Mouse (Mus musculus): ENCODE measurements around the gene Il16.
"Not testable (repeated sequence)": the region's sequence is repeated elsewhere in the genome, so short reads cannot be mapped to it uniquely, and the experiment has no call there.

Il16 gene

DNA sequence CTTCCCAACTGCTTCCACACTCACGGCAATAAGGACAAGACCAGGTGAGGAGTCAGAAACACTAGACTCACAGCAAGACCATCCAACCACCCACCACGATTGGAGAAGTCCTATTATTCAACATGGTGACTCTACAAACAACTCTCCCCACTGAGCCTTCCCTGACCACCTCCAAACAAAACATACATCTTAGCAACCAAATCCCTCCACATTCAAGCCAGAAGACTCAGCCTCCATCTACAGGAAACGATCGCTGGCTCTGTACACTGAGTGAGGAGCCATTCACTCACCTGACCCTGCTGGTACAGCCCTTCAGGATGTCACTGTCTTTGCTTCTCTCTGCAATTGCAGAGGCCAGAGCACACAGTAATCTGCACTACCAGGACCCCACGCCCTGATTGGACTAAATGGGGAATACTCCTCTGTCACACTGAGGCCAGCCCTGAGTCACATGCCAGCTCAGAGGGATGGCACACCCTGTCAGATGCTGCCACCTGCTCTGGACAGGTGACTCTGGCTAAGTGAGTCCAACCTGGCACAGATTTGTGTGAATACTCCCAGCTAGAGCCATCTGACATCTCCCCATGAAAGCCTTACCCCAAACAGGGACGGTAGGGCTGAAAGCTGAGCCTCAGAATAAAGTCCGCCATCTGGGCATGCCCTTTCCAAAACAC lies 10.3 kb downstream of the Il16 start:
- DNase-seq (ENCODE audit: low spot score), result no peak

DNA sequence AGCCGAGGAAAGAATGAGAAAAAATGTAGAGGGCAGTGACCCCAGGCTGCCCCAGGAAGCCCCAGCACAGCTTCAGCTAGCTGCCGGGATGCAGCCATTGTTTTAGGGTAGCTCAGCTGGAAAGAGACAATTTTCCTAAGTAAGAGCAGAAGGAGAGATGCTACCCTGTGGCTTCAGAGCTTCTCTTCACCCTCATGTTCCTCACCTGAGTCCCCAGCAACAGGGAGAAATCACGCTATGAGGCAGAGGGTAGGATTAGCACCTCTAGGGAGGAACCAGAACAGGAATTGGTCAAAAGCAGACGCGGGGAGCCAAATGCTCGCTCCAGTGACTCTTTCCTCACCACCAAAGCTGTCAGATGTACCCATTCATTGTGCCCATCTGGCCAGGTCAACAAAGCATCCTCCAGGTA lies 10.8 kb downstream of the Il16 start:
- no peak for DNase-seq (ENCODE audit: low spot score)

DNA sequence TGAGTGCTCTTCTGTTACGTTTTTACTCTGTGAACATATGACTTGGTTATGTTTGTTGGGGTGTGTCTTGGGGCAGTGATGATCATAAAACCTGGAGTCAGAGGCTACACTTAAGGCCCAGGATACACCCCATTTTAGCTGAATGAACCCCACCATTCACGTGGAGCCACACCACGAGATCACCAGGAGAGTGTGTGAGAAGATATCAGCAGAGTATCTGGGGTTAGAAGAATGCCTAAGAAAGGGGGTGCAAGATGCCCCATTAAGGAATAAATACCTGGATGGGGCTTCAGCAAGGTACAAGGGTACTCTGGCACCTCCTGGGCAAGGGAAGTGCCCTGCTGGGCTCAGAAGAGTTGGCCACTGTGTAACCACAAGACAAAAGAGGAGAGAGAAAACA lies 11.3 kb downstream of the Il16 start:
- no peak for DNase-seq (ENCODE audit: low spot score)

DNA sequence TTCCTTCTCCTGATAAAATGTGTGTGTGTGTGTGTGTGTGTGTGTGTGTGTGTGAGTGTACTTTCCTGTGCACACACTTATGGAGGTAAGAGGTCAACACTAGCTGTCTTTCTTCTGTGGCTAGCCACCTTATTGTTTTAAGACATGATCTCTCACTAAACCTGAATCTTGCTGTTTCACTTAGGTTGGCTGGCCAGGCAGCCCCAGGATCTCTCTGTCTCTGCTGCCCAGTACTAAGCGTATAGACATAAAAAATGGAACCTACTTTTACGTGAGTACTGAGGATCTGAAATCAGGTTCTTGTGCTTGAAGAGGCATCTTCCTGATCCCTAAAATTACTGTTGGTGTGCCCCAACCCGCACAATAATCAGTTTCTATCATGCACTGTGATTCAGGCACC lies 12.7 kb downstream of the Il16 start:
- no peak for DNase-seq (ENCODE audit: low spot score)

DNA sequence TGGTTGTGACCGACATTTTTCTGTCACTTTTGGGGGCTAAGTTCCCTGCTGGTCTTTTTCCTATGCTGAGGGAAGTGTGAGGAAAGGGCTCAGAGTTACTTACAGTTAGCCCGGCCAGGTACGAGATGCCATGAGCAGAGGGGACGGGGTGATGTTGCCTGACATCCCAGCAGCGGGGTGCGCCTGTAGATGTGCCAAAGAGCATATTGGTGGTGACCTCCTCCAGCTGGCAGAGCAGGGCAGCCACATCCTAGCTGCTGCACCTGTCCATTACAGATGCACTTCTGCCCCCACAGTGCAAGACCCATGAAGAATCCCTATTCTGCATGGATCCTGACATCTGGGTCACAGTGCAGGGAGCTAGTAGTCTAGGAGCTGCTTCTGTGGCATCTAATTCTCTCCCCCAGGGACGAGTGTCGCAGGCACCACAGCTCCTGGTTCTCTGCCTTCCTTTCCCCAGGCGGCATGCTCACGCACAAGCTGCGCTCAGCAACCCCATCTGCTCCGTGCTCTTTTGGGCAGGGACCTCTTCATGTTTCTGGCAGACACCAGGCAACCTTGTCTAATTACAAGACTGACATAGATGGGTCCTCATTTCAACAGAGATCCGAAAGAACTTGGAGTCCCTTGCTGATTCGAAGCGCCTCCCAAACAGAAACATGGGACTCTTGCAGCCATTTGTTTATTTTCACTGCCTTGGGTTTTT lies 13.4 kb downstream of the Il16 start:
- DNase-seq (ENCODE audit: low spot score), result no peak

DNA sequence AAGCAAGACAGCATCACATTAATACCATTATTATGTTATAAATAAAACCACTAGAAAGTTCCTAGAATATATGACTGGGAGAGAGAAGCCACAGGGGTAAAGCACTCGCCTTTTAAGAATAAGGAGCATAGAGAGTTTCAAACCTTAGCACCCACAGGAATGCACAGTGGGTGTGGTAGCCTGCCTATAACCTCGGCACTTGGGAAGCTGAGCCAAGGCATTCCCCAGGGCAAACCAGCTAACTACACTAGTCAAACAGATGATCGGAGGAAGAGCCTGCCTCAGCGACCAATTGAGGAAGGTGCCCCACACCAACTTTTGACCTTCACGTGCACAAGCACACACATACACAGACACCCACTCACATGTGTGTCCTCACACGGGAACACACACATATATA lies 14.2 kb downstream of the Il16 start:
- DNase-seq (ENCODE audit: low spot score), result no peak

DNA sequence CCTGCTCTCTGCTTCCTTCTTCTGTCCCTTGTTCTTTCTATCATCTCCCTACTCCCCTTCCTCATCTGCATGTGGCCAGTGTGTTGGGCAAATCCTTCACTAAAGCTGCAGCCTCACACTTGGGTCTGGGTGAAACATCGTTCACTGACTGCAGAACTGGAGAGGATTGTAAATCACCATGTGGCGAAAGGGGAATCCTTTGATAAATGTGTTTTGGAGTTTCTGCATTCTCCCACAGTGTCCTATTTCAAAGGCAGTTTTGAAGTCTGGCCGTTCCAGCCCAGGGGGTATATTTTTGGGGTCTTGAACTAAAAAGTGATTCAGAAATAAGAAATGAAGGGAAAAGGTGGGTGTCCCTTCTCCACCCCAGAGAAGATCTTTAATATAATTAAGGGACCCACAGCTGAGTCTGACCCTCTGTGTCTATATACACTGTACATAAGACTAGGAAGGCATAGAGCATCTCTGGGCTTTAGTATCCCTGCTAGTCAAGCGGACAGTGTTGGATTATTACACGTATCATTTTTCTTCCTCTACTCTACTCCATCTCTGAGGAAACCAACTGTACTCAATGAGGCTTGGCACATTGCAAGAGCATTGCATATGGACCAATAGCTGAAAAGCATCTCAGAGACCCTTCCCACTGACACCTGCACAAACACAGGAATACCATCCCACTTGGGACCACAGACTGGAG lies 18.4 kb downstream of the Il16 start:
- no peak for DNase-seq (ENCODE audit: low spot score)

DNA sequence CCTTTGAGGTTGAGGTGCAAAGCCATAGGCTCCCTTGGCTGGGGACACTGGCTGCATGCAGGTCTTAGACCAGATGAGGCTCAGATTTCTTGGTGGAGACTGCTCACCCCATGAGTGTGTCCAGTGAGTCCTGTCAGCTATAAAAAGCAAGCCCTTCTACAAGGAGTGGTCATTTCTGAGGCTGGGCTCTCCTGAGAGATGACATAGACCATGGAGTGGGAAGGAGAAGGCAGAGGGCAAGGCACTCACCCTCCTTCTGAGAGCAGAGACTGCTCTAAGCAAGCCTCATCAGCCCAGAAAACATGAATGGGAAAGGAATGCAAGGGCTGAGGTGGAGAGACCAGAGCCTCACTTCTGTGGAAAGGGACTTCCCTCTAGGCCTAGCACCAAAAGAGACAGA lies 19.7 kb downstream of the Il16 start:
- DNase-seq (ENCODE audit: low spot score), result no peak

DNA sequence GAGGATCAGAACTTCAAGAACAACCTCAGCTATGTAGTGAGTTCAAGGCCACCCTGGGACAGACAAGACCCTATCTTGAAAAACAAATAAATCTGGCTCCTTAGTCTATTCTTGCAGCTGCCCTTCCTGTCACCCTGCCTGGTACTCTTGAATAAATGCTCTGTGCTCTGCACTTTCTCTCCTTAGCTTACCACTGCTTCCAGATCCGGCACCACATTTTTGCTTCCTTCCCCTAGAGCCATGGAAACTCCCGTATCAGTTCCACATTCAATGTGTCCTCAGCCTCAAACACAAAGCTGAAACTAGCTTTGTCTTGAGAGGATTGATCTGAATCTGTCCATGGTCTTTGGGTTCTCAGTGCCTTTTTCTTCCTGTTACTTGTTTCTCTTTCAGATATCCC lies 21.0 kb downstream of the Il16 start:
- DNase-seq (ENCODE audit: low spot score), result no peak

DNA sequence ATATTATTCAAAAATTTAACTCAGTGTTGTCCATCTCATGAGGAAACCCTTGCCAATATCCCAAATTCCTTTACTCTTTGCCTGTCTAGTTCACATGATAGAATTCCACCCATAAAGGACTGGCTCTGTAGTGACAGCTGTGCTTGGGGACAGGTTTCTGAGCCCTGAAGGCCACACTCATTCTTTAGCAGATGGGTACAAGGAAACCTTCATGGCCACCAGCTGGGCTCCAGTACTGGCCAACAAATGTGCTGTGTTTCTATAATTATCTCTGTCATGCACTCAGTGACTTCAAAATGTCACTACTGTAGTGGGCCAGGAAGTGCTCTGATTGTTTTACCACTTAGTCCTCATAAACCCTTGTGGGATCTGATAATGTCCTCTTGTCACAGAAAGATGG lies 21.6 kb downstream of the Il16 start:
- no peak for DNase-seq (ENCODE audit: low spot score)

DNA sequence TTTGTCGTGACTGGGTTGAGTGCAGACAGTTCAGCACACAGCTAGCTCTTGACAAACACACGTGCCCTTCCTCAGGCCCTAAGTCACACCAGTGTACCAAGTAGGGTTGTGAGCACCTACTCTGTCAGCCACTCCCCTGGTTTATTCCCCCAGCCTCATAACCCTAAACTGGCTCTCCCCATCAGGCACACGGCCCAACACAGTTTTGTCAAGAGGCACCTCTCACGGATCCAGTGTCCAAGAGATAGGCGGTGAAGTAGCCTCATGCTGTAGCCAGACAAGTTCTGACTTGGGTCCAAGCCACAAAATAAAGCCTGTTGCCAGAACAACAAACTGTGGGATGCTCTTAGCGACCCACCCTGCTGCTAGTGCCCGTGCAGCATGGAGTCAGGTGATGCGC lies 22.3 kb downstream of the Il16 start:
- DNase-seq (ENCODE audit: low spot score), result no peak

DNA sequence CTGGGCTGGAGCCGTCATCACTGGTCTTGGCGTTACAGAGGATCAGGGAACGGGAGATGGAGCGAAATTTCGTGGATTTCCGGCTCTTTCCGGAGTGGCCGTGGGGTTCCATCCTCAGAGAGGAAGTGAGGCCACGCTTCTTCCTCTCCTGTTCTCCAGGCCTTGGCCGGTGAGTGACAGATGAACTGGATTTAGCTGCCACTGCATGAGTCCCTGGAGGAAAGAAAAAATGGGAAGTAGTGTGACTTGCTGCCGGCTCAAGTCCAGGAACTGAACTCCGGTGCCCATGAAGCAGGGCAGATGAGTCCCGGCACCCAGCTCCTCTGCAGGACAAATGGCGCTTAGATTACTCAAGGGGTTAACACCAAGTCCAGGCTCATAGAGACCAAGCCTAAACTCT lies 23.0 kb downstream of the Il16 start:
- DNase-seq (ENCODE audit: low spot score), result no peak

DNA sequence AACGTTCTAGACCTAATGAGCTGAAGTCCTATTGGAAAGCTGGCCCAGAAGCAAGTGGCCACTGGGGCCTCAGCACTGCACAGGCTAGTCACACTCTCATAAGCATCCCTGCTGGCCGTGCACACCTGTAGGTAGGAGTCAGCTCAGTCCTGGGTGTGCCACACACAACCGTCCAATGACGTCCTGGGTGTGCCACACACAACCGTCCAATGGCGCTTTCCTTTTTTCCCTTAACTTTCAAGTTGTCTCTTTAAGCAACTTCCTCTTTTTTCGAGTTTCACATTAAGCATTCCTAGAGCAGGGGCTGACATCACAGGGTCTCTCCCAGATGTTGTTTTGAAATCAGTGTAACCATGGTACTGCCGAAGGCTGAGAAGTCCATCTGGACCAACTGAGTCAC lies 25.3 kb downstream of the Il16 start:
- no peak for DNase-seq (ENCODE audit: low spot score)

DNA sequence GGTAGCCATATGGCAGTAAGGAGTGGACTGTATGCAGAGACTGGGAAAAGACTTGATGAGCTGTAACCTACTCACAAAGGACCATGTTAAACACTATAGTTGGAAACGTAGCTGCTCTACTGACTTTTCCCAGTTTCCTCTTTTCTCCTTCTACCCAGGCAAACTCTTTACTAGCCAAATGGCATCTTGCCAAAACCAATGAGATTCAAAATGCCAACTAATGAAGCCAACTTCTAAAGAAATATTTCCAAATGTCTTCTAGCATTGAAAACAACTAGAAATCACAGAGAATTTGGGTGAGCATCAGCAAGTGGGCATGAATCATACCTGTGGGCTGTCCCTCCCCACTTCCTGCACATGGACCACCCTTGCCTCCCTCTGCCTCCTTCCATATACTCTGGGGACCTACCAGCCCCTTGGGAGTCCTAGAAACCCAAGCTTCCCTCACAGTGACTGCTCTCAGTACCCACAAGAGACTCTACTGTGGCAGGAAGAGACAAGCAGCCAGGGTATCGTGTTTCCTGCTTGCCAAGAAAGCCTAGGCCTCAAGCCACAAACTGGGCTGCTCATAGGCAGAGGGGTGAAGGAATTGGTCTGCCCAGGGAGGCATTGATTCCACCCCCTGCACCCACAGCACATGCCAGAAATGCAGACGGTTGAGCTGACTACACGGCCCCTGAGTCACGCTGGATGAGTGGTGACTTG lies 28.4 kb downstream of the Il16 start:
- no peak for DNase-seq (ENCODE audit: low spot score)

DNA sequence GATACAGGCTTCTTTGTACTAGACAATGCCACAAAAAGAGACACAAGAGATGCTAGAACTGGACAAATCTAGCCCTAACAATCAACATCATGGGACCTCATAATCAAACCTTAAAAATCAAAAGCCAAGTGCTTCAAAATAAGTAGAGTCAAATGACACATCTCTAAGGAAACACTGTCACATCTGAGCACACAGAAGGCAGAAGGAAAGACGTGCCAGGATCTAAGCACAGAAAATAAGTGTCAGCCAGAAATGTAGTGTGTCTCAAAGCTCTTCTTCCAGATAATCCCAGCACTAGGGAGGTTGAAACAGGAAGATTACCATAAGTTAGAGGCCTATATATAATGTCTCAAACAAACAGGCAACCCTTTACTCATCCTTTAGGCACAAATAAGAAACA lies 31.9 kb downstream of the Il16 start:
- no peak for DNase-seq (ENCODE audit: low spot score)

DNA sequence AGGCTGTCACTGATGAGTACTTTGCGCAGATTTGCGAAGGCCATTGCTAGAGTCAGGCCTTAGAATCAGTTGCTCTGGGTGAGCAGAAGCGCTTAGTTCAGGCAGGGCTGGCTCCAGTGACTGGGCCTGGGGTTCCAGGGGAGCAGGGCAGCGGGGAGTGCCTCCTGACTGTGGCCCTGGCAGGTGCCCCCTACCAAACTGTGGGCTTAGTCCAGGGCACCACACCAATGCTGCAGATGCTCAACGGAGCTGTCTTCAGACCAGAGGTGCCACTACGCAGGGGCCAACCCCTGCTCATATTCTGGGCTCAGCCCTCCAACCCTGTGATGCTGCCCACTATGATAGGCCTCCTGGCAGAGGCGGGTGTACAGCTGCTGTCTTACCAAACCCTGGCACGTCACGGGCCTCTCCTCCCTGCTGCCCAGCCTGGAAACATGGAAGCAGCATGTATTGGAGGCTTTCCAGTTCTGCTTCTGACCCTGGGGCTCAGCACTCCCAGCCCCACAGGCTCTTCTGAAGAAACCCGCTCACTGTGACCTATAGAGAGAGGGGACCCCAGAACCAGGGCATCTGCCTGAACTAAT lies 33.8 kb downstream of the Il16 start:
- DNase-seq (ENCODE audit: low spot score), result not testable (repeated sequence)

DNA sequence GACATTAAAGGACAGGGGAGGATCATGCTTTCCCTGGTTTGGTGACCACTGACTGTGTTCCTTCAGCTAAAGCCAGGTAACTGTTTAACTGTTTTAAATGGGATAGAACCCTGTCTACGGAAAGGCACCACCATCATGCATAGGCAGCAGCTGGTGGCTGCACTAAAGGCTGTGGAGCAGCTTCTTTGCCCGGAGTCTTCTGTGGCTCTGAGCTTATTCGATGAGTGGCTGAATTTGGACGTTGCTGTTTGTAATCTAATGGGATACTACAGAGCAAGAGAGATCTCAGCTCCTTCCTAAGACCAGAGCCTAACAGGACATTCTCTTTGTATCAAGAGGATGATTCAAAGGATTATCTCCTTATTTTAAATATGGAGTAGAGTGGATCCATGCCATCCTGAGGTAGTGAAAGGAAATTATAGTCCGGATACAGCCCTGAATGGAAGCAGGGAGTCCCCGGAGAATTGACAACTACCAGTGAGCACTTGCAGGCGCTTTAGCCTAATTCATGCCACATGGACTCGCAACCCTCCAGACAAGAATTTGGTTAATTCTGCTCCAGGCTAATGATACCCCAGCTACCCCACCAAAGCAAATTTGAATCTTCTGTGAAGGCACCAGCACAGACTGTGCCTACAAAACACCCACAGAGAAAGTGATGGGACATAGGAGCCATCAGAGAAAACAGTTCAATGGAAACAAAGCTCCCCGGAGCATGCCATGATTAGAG lies 42.3 kb downstream of the Il16 start:
- DNase-seq (ENCODE audit: low spot score), result no peak

DNA sequence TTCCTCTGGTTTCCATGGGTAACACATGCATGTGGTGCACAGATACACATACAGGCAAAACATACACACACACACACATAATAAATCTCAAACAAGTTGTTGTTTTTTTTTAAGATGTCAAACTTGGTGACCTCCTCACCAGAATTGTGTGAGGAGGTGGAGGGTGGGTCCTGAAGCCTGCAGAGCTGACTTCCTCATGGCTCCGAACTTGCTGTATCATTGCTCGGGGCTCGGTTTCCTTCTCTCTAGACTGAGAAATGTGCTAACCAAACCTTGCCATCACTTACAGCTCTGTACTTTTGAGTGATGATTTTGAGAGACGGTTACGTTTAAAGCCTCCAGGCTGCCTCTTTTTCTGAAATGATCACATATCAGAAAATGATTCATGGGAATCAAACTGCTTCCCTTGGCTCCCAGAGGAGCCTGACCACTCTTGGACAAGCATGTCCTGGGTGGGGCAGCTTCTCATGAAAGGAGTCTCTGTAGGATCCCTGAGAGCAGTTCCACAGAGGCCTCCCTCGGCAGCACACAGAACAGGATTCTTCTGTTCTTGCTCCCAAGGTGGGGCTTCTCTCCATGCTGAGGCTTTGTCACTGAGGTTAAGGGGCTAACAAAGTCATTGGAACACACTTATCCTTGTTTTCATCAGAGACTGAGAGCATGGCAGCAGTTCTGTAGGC lies 46.3 kb downstream of the Il16 start:
- no peak for DNase-seq (ENCODE audit: low spot score)

DNA sequence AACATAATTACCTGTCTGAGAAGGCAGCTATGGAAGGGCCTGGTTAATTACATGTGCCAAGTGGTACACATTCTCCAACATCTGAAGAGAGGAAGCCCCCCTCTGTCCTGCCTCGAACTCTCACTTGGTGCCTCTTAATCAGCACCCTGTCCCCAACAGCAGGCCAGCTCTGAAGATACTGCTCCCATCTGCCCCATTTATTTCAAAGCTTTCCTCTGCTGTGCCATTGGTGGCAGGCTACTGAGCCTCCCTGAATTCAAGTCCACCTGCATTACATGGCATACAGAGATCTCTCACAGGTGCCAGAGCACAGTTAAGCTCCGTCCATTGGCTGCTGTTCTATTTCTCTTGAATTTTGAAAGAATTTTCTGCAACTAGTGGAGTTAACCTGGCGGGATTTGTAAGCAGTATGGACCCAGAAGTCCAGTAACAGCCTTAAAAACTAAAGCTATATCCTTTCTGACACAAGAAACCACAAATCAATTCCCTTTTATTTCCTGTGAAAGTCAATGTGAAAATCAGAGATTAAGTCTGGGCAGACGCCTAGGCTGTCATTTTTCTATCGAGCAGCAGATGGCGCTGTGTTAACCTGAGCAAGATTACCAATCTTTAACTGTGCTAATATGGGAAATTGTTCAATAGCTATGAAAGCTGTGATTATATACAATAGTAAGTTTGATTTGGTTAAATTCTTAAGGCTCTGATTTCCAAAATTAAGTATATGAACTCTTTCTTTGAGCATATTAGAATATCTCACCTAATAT lies 49.9 kb downstream of the Il16 start:
- DNase-seq (ENCODE audit: low spot score), result no peak

DNA sequence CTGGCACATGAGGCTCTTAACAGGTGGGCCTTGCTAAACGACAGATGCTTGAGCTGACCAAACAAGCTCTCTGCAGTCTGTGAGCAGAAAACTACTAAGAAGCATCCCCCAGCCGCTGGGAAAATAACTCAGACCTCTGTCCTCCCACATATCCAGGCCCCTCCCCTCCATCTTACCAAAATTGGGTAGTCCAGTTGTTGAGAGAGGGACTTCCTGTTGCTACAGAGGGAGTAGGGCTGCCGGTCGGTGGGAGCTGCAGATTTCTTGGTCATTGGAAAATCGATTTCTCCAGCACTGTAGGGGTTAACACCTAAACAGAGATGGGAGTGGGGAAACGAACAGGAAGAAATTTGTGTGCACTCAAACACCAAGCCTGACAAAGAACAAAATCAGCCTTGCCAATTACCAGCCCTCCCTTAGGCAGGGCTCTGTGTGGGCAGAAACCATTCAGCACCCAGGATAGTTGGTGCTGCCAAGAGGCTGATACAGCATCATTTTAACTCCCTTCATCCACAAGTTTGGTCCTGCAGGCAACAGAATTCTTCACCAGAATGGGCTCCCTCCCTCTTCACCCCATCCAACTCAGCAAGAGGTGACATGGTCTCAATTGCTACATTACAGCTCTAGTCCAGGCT lies 62.8 kb downstream of the Il16 start:
- no peak for DNase-seq (ENCODE audit: low spot score)

All from layer of hippocampus, adult 9-10 months (tissue).